Mouse (Mus musculus) brain, embryonic 14.5 days (tissue): Measurements from ENCODE around the gene Olfr429.

Experiments used
- CTCF ChIP-seq: fragments of 200-500 bp; IDR thresholded peaks from 2 replicates; pipeline ENCODE4 v1.5.1; 2012; ENCODE audit warnings: inconsistent platforms, mild to moderate bottlenecking, moderate library complexity, borderline replicate concordance; ENCODE audit not compliant: insufficient read depth, insufficient read length; ENCODE audit errors: extremely low read depth
- POLR2A ChIP-seq: fragments of 200-500 bp; IDR thresholded peaks from 2 replicates; pipeline ENCODE4 v1.6.1; 2012; ENCODE audit warnings: mild to moderate bottlenecking, inconsistent platforms, borderline replicate concordance; ENCODE audit not compliant: poor library complexity, insufficient read depth, insufficient read length, severe bottlenecking; ENCODE audit errors: extremely low read depth

GRCm38 (mm10) chr1:174051931-174052536 lies 32.1 kb upstream of the Olfr429 start:
- no peak for TF ChIP-seq CTCF
- no peak for TF ChIP-seq POLR2A
